ENCODE assay signal across 9 mouse cellular contexts in genomic region chr5:31092231-31092975, GRCm38 (mm10). TPM values are rescaled to one million over a fixed set of nuclear protein-coding genes. Genes with fewer than 3 reads are reported as not detected.
DNase-seq lines count a peak whose midpoint lies in the region; ATAC-seq and TF ChIP-seq lines count a peak whose summit lies in the region.
"Had no signal": no experiment of that assay in that cellular context is flagged by ENCODE, and none has a peak within 500 bp of the region (broad histone marks: within the 10 kb centered on the region; RNA-seq: fewer than 3 reads in every experiment).

No protein-coding gene starts in this region.

- peaks cover 72% of the 10 kb centered on the region for H3K27me3 ChIP-seq in lung, postnatal 0 days (replicated peaks; ENCODE audit: insufficient read depth, low read length)
- H3K27me3 ChIP-seq in heart, postnatal 0 days (ENCODE audit: control insufficient read depth, insufficient read depth, low read length): peaks cover 90% of the 10 kb centered on the region
- H3K27me3 ChIP-seq in liver, embryonic 12.5 days (replicated peaks): peaks cover 99% of the 10 kb centered on the region

- no peak for TF ChIP-seq EP300 in lung, postnatal 0 days (IDR thresholded peaks at IDR 0.05)
- no peak for TF ChIP-seq EP300 in heart, postnatal 0 days (IDR thresholded peaks at IDR 0.05; ENCODE audit: low read depth)

- no peaks in the 10 kb centered on the region for H3K36me3 ChIP-seq in lung, postnatal 0 days (ENCODE audit: insufficient read depth, low read length)
- H3K36me3 ChIP-seq in heart, postnatal 0 days (replicated peaks; ENCODE audit: control insufficient read depth, insufficient read depth, low read length): no peaks in the 10 kb centered on the region
- H3K36me3 ChIP-seq in liver, embryonic 12.5 days: no peaks in the 10 kb centered on the region

- H3K9ac ChIP-seq in lung, postnatal 0 days (replicated peaks; ENCODE audit: low read depth): no peak overlapping the region
- H3K9ac ChIP-seq in heart, postnatal 0 days (replicated peaks; ENCODE audit: low read depth, low read length): 0 out of 2 replicates have a peak overlapping the region, but pooled peaks have one; percentile 13
- peak overlapping the region; percentile 30; the same call in 1 of the 2 replicates for H3K9ac ChIP-seq in liver, embryonic 12.5 days

- H3K9me3 ChIP-seq in lung, postnatal 0 days (ENCODE audit: low read length): no peaks in the 10 kb centered on the region
- no peaks in the 10 kb centered on the region for H3K9me3 ChIP-seq in heart, postnatal 0 days (replicated peaks; ENCODE audit: control insufficient read depth, low read length)
- no peaks in the 10 kb centered on the region for H3K9me3 ChIP-seq in liver, embryonic 12.5 days (replicated peaks)

- ATAC-seq in lung, postnatal 0 days: no peak
- ATAC-seq in heart, postnatal 0 days (ENCODE audit: insufficient read depth, low read depth): no peak
- no peak for ATAC-seq in liver, embryonic 12.5 days

- H3K4me1 ChIP-seq in lung, postnatal 0 days (ENCODE audit: insufficient read depth, low read depth, low read length): peaks cover 15% of the 10 kb centered on the region
- peaks cover 22% of the 10 kb centered on the region; the same call in 1 of the 2 replicates for H3K4me1 ChIP-seq in heart, postnatal 0 days (ENCODE audit: control insufficient read depth, insufficient read depth)
- H3K4me1 ChIP-seq in liver, embryonic 12.5 days: peaks cover 29% of the 10 kb centered on the region

- H3K27ac ChIP-seq in lung, postnatal 0 days (ENCODE audit: low read length): no peak overlapping the region
- H3K27ac ChIP-seq in heart, postnatal 0 days (ENCODE audit: low read depth): no peak overlapping the region
- no peak overlapping the region for H3K27ac ChIP-seq in liver, embryonic 12.5 days

- no peak for DNase-seq in lung, postnatal 0 days (ENCODE audit: low spot score)
- no peak for DNase-seq in lung, postnatal 10 days
- DNase-seq in heart, postnatal 0 days (ENCODE audit: low spot score): no peak
- DNase-seq in right cerebral cortex, postnatal 25 days: peak; percentile 78
- DNase-seq in cerebellum, postnatal 36 days: no peak
- no peak for DNase-seq in Muller cell, postnatal 12 days (ENCODE audit: inconsistent ontology term)
- no peak for DNase-seq in testis, postnatal 10 days (ENCODE audit: low spot score)

- WGBS in lung, postnatal 0 days: 3% methylated on average over 40 of the region's 53 CpGs
- WGBS in heart, postnatal 0 days: 5% methylated on average over 43 of the region's 53 CpGs
- WGBS in liver, embryonic 12.5 days (ENCODE audit: insufficient replicate concordance): 5% methylated on average over 36 of the region's 53 CpGs

- no peak for TF ChIP-seq CTCF in lung, postnatal 0 days (IDR thresholded peaks at IDR 0.05)
- TF ChIP-seq CTCF in heart, postnatal 0 days (IDR thresholded peaks at IDR 0.05; ENCODE audit: low read depth): no peak

- H3K4me3 ChIP-seq in lung, postnatal 0 days (ENCODE audit: low read depth, low read length): peak overlapping the region; percentile 34
- H3K4me3 ChIP-seq in heart, postnatal 0 days (ENCODE audit: low read depth, low read length): peak overlapping the region; percentile 44
- H3K4me3 ChIP-seq in liver, embryonic 12.5 days: peak overlapping the region; percentile 40

- H3K4me2 ChIP-seq in lung, postnatal 0 days (replicated peaks; ENCODE audit: low read depth, low read length): peak overlapping the region; percentile 59
- peak overlapping the region; percentile 52 for H3K4me2 ChIP-seq in heart, postnatal 0 days (ENCODE audit: low read depth, low read length)
- peak overlapping the region; percentile 64 for H3K4me2 ChIP-seq in liver, embryonic 12.5 days

RNA-seq across cellular contexts. Expression of gene Dnajc5g, which starts 13.7 kb away (rescaled TPM):
- not detected in 2 replicates for polyA plus RNA-seq in lung, postnatal 0 days (2015; fragmentation: Nextera tagmentation; extraction: Ambion mirVana)
- total RNA-seq in heart, postnatal 0 days (2014; rRNA removed; ENCODE audit: low replicate concordance): not detected in 2 replicates
- polyA plus RNA-seq in heart, postnatal 0 days (2015; fragmentation: Nextera tagmentation; extraction: Ambion mirVana): not detected in 2 replicates
- not detected in 2 replicates for polyA plus RNA-seq in liver, embryonic 12.5 days (2016; fragmentation: Nextera tagmentation; extraction: Ambion mirVana)
- total RNA-seq: layer of hippocampus, postnatal 25 days had no signal

RNA-seq across cellular contexts. Expression of gene Slc30a3, which starts 15.6 kb away (rescaled TPM):
- not detected in 2 replicates for polyA plus RNA-seq in lung, postnatal 0 days (2015; fragmentation: Nextera tagmentation; extraction: Ambion mirVana)
- not detected in 2 replicates for total RNA-seq in heart, postnatal 0 days (2014; rRNA removed; ENCODE audit: low replicate concordance)
- polyA plus RNA-seq in heart, postnatal 0 days (2015; fragmentation: Nextera tagmentation; extraction: Ambion mirVana): 0.08 and 0.18 TPM in 2 replicates
- polyA plus RNA-seq in liver, embryonic 12.5 days (2016; fragmentation: Nextera tagmentation; extraction: Ambion mirVana): 0.26 and 0.48 TPM in 2 replicates

RNA-seq across cellular contexts. Expression of gene Trim54, which starts 24.1 kb away (rescaled TPM):
- polyA plus RNA-seq in lung, postnatal 0 days (2015; fragmentation: Nextera tagmentation; extraction: Ambion mirVana): 0.49 and 0.55 TPM in 2 replicates
- total RNA-seq in heart, postnatal 0 days (2014; rRNA removed; ENCODE audit: low replicate concordance): 4.2 and 8.8 TPM in 2 replicates
- 16.4 and 16.5 TPM in 2 replicates for polyA plus RNA-seq in heart, postnatal 0 days (2015; fragmentation: Nextera tagmentation; extraction: Ambion mirVana)
- polyA plus RNA-seq in liver, embryonic 12.5 days (2016; fragmentation: Nextera tagmentation; extraction: Ambion mirVana): 0.12 TPM in 1 of 2 replicates, not detected in the other
- total RNA-seq: layer of hippocampus, postnatal 25 days had no signal

RNA-seq across cellular contexts. Expression of gene Cad, which starts 37.8 kb away (rescaled TPM):
- 4.1 and 4.2 TPM in 2 replicates for polyA plus RNA-seq in lung, postnatal 0 days (2015; fragmentation: Nextera tagmentation; extraction: Ambion mirVana)
- 24.6 and 74.6 TPM in 2 replicates for total RNA-seq in heart, postnatal 0 days (2014; rRNA removed; ENCODE audit: low replicate concordance)
- polyA plus RNA-seq in heart, postnatal 0 days (2015; fragmentation: Nextera tagmentation; extraction: Ambion mirVana): 5.4 and 5.7 TPM in 2 replicates
- 43.6 and 44.5 TPM in 2 replicates for polyA plus RNA-seq in liver, embryonic 12.5 days (2016; fragmentation: Nextera tagmentation; extraction: Ambion mirVana)

RNA-seq across cellular contexts. Expression of gene Slc5a6, which starts 43.7 kb away (rescaled TPM):
- 3.4 and 3.6 TPM in 2 replicates for polyA plus RNA-seq in lung, postnatal 0 days (2015; fragmentation: Nextera tagmentation; extraction: Ambion mirVana)
- total RNA-seq in heart, postnatal 0 days (2014; rRNA removed; ENCODE audit: low replicate concordance): 7.1 and 7.7 TPM in 2 replicates
- polyA plus RNA-seq in heart, postnatal 0 days (2015; fragmentation: Nextera tagmentation; extraction: Ambion mirVana): 5.2 and 5.5 TPM in 2 replicates
- polyA plus RNA-seq in liver, embryonic 12.5 days (2016; fragmentation: Nextera tagmentation; extraction: Ambion mirVana): 6.9 and 7.0 TPM in 2 replicates

Comparison
In these comparisons a context has a peak if more than half of its experiments do, and no peak if none do; other contexts are left out.
1. RNA of gene Trim54, which starts 24.1 kb away (polyA plus RNA-seq): 16.4 to 16.5 TPM in heart, postnatal 0 days; 0.49 to 0.55 TPM in lung, postnatal 0 days and 0.12 TPM in liver, embryonic 12.5 days; every median in the first group is over 10 times any median in the second.
2. Peak in every context shown above with its lines, with median percentiles within 50 percentile points of each other: H3K4me2 ChIP-seq and H3K4me3 ChIP-seq.